Mouse (Mus musculus) spleen, adult 2 months (tissue): ENCODE results near the gene Pde7b.

ENCODE experiments used
- CTCF ChIP-seq: fragments of 200-500 bp; IDR thresholded peaks from 2 replicates; pipeline ENCODE4 v1.5.1; 2011; ENCODE audit warnings: mild to moderate bottlenecking, inconsistent platforms; ENCODE audit not compliant: insufficient read depth, insufficient read length, insufficient replicate concordance; ENCODE audit errors: extremely low read depth
- POLR2A ChIP-seq: fragments of 200-500 bp; IDR thresholded peaks from 2 replicates; pipeline ENCODE4 v1.6.1; 2011; ENCODE audit warnings: low read depth, low read length, inconsistent platforms

- TF ChIP-seq CTCF (no peak), POLR2A (no peak)
These were observed 324.5 kb downstream of the Pde7b start for GRCm38 (mm10) chr10:20400406-20400805.
